ENCODE assay signal across 22 mouse cellular contexts in the genomic region with DNA sequence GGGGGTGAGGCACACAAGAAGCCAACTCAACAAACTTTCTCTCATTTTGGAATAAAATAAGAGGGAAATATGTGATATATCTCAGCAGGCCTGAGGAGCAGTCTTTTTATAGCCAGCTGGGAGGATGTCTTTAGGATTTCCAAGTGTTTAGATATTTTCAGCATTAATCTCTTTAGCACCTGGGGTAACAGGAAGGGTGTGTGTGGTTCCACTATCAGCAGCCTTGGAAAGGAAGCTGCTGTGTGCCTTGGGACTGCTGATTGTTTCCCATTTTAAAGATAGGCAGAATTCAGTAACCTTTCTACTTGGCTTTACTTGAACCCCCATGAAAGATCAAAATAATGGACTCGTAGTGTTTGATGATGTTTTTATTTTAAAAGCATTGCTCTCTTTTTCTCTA.
A peak's percentile ranks its signal among the peaks of the same experiment; 100 is the strongest.
DNase-seq lines count a peak whose midpoint lies in the region; ATAC-seq and TF ChIP-seq lines count a peak whose summit lies in the region.
"Had no signal": no experiment of that assay in that cellular context is flagged by ENCODE, and none has a peak within 500 bp of the region (broad histone marks: within the 10 kb centered on the region; RNA-seq: fewer than 3 reads in every experiment).

No protein-coding gene starts in this region.

- no peak for TF ChIP-seq POLR2A in liver, adult 2 months (IDR thresholded peaks at IDR 0.05; ENCODE audit: extremely low read depth, insufficient read depth, low read length)

- ATAC-seq in heart, embryonic 11.5 days (replicated peaks; ENCODE audit: insufficient number of reproducible peaks, low FRiP score, low TSS enrichment), result no peak
- ATAC-seq in liver, embryonic 12.5 days, result no peak
- peak; percentile 90 for ATAC-seq in common myeloid progenitor, adult 5-6 weeks (replicated peaks; ENCODE audit: low read depth, poor library complexity, severe bottlenecking)
- no peak for ATAC-seq in intestine, embryonic 15.5 days
- ATAC-seq: forebrain, postnatal 0 days; Patski had no signal

- H3K4me2 ChIP-seq in heart, embryonic 11.5 days, result no peak overlapping the region
- no peak overlapping the region for H3K4me2 ChIP-seq in liver, embryonic 12.5 days
- no peak overlapping the region for H3K4me2 ChIP-seq in intestine, embryonic 15.5 days (replicated peaks)
- H3K4me2 ChIP-seq: embryonic facial prominence, embryonic 15.5 days; hindbrain, embryonic 12.5 days; midbrain, embryonic 12.5 days; neural tube, embryonic 12.5 days had no signal

- H3K9me3 ChIP-seq in heart, embryonic 11.5 days (replicated peaks; ENCODE audit: control insufficient read depth, low read length), result no peaks in the 10 kb centered on the region
- H3K9me3 ChIP-seq in liver, embryonic 12.5 days (replicated peaks), result no peaks in the 10 kb centered on the region
- no peaks in the 10 kb centered on the region for H3K9me3 ChIP-seq in intestine, embryonic 15.5 days
- H3K9me3 ChIP-seq: embryonic facial prominence, embryonic 15.5 days; hindbrain, embryonic 12.5 days; midbrain, embryonic 12.5 days; neural tube, embryonic 12.5 days had no signal

- DNase-seq in heart, adult 9 months (ENCODE audit: low spot score in 2 of 2), result peak; percentile 50 to 77
- DNase-seq in liver, adult 2 months (ENCODE audit: extremely low read depth, low read depth, low spot score), result peak; percentile 11
- peak; percentile 13 for DNase-seq in skeletal muscle tissue, adult 2 months (ENCODE audit: low read depth, low spot score)
- DNase-seq: adrenal gland, postnatal 14 days; cerebellum, adult 11 months; cerebellum, postnatal 10 days; forebrain, postnatal 0 days; left cerebral cortex, postnatal 4 days; liver; lung, adult 18-20 months; thymus, postnatal 14 days had no signal

- WGBS in heart, embryonic 11.5 days (ENCODE audit: insufficient replicate concordance), result 59% methylated on average over 1 of the region's 1 CpGs
- WGBS in liver, adult 2 months, result 74% methylated on average over 1 of the region's 1 CpGs
- WGBS in liver, embryonic 12.5 days (ENCODE audit: insufficient replicate concordance), result 33% methylated on average over 1 of the region's 1 CpGs
- 75% methylated on average over 1 of the region's 1 CpGs for whole genome bisulfite sequencing in intestine, embryonic 15.5 days

- no peaks in the 10 kb centered on the region for H3K27me3 ChIP-seq in heart, embryonic 11.5 days (ENCODE audit: control insufficient read depth, insufficient read depth, low read length)
- no peaks in the 10 kb centered on the region for H3K27me3 ChIP-seq in liver, adult 2 months (ENCODE audit: control insufficient read depth, insufficient read depth, low read length)
- no peaks in the 10 kb centered on the region for H3K27me3 ChIP-seq in liver, embryonic 12.5 days (replicated peaks)
- H3K27me3 ChIP-seq in intestine, embryonic 15.5 days (replicated peaks), result no peaks in the 10 kb centered on the region
- H3K27me3 ChIP-seq: embryonic facial prominence, embryonic 15.5 days; hindbrain, embryonic 12.5 days; midbrain, embryonic 12.5 days; neural tube, embryonic 12.5 days; Patski had no signal

- H3K9ac ChIP-seq in heart, embryonic 11.5 days (ENCODE audit: low read depth, low read length), result no peak overlapping the region
- H3K9ac ChIP-seq in liver, adult 2 months (ENCODE audit: low read depth, low read length), result no peak overlapping the region
- no peak overlapping the region for H3K9ac ChIP-seq in liver, embryonic 12.5 days
- no peak overlapping the region for H3K9ac ChIP-seq in intestine, embryonic 15.5 days
- H3K9ac ChIP-seq: embryonic facial prominence, embryonic 15.5 days; forebrain, postnatal 0 days; hindbrain, embryonic 12.5 days; midbrain, embryonic 12.5 days; neural tube, embryonic 12.5 days had no signal

- H3K79me2 ChIP-seq in liver, adult 2 months (ENCODE audit: control insufficient read depth, insufficient read depth, low read length), result no peaks in the 10 kb centered on the region

- no peak overlapping the region for H3K27ac ChIP-seq in heart, embryonic 11.5 days (ENCODE audit: low read depth, low read length)
- H3K27ac ChIP-seq in liver, adult 2 months (replicated peaks; ENCODE audit: insufficient read depth, low read depth, low read length), result no peak overlapping the region
- H3K27ac ChIP-seq in liver, embryonic 12.5 days, result no peak overlapping the region
- no peak overlapping the region for H3K27ac ChIP-seq in intestine, embryonic 15.5 days
- H3K27ac ChIP-seq: embryonic facial prominence, embryonic 15.5 days; hindbrain, embryonic 12.5 days; left cerebral cortex, adult 2 months; macrophage; midbrain, embryonic 12.5 days; neural tube, embryonic 12.5 days had no signal

- no peaks in the 10 kb centered on the region for H3K36me3 ChIP-seq in heart, embryonic 11.5 days (ENCODE audit: control insufficient read depth, insufficient read depth, low read length)
- no peaks in the 10 kb centered on the region for H3K36me3 ChIP-seq in liver, adult 2 months (ENCODE audit: control insufficient read depth, insufficient read depth, low read length)
- no peaks in the 10 kb centered on the region for H3K36me3 ChIP-seq in liver, embryonic 12.5 days
- no peaks in the 10 kb centered on the region for H3K36me3 ChIP-seq in intestine, embryonic 15.5 days
- H3K36me3 ChIP-seq: embryonic facial prominence, embryonic 15.5 days; hindbrain, embryonic 12.5 days; midbrain, embryonic 12.5 days; neural tube, embryonic 12.5 days had no signal

- H3K4me3 ChIP-seq in heart, embryonic 11.5 days (ENCODE audit: low read depth, low read length), result no peak overlapping the region
- no peak overlapping the region for H3K4me3 ChIP-seq in liver, adult 2 months (ENCODE audit: insufficient read depth, low read depth, low read length)
- H3K4me3 ChIP-seq in liver, embryonic 12.5 days, result no peak overlapping the region
- H3K4me3 ChIP-seq in intestine, embryonic 15.5 days (replicated peaks), result no peak overlapping the region
- H3K4me3 ChIP-seq: embryonic facial prominence, embryonic 15.5 days; hindbrain, embryonic 12.5 days; left cerebral cortex, adult 2 months; midbrain, embryonic 12.5 days; neural tube, embryonic 12.5 days had no signal

- no peak for TF ChIP-seq CTCF in liver, adult 2 months (IDR thresholded peaks at IDR 0.05; ENCODE audit: low read depth, low read length)

- H3K4me1 ChIP-seq in heart, embryonic 11.5 days (ENCODE audit: control insufficient read depth, insufficient read depth, low read length), result no peaks in the 10 kb centered on the region
- H3K4me1 ChIP-seq in liver, adult 2 months (ENCODE audit: control insufficient read depth, insufficient read depth, low read length), result no peaks in the 10 kb centered on the region; the same call in 1 of the 2 replicates
- H3K4me1 ChIP-seq in liver, embryonic 12.5 days, result no peaks in the 10 kb centered on the region
- H3K4me1 ChIP-seq in intestine, embryonic 15.5 days (replicated peaks), result no peaks in the 10 kb centered on the region
- H3K4me1 ChIP-seq: embryonic facial prominence, embryonic 15.5 days; hindbrain, embryonic 12.5 days; midbrain, embryonic 12.5 days; neural tube, embryonic 12.5 days had no signal

Comparison
In these comparisons a context has a peak if more than half of its experiments do, and no peak if none do; other contexts are left out.
1. DNase-seq: peak in every context shown above with its lines; median percentile 64 in heart, adult 9 months; 13 in skeletal muscle tissue, adult 2 months; 11 in liver, adult 2 months.